Mouse (Mus musculus) urinary bladder, adult 2 months (tissue): ENCODE results near the gene Gjb4. TPM values are rescaled to one million over a fixed set of nuclear protein-coding genes. Genes with fewer than 3 reads are reported as not detected.

Source experiments
- DNase-seq: peaks from one replicate; pipeline ENCODE4 v3.0.0; 2022; ENCODE audit warnings: low spot score
- polyA plus RNA-seq: library from polyadenylated mRNA; depleted of rRNA; stranded (reverse); fragments of >200 nt; gene quantifications from 2 replicates; pipeline ENCODE4 v1.2.3, GENCODE M21; 2012; rRNA removed

Gjb4 gene
- polyA plus RNA-seq, 1 experiment, result 0.21 TPM

DNA sequence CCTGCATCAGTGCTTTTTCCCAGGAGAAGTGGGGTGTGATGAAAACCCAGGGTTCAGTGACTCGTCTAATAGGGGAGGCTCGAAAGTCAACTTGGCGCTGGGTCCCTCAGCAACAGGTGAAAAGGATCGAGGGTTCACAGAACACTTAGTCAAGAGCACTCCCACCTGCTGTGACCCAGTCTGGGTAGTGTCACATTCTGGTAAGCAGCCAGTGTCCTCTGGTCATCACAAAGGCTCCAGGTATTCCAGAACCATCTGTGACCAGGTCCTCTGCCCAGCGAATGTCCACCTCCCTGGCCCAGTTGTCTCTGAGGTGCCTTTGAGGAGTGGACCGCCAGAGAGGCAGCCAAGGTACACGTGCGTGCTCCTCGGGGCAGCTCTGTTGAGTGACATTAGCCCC, 42.3 kb downstream of the Gjb4 start:
- DNase-seq, result no peak

DNA sequence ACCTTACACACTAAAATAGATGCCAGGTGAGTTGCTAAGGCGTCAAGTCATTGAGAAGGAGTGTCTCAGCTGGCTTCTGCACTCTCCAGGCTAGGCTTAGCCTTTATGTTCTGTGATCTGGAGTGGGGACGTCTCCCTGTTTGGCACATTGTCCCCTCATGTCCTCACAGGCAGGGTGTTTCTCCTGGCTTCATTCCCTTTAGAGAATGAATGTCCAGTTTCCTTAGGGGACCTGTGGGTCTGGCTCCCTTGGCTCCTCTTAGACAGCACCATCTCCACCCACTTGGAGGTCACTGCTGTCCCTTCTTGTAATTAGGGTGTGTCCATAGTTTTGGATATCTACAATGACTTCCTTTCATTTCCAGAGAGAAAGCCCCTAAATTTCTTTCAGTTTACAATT, 47.0 kb downstream of the Gjb4 start:
- DNase-seq, result no peak

DNA sequence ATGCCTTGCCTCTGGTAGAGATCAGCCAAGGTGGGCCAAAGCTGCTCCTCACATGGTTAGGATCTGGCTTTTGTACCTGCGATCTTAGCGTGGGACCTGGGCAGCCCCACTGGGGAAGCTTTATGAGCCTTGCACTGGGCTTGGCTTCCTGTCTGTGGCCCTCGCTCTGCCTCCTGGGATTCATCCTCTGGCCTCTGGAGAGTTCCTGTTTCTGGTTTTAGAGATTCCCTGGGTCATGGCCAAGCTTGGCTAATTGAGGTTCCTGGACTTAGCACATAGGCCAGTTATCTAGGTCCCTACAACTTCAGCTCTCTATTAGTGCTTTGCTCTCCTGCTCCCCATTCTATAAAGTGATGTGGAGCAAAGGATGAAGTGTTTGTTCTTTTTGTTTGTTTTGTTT, 50.1 kb downstream of the Gjb4 start:
- DNase-seq, result no peak

Other genes starting within 250 kb of the Gjb4 start
- gene Tmem35b, start 230.4 kb downstream of the Gjb4 start, polyA plus RNA-seq, result 25.7 and 29.8 TPM in 2 replicates
- 0.16 and 0.18 TPM in 2 replicates for gene Dlgap3, start 184.9 kb downstream of the Gjb4 start, polyA plus RNA-seq
- gene Smim12, start 110.3 kb downstream of the Gjb4 start, polyA plus RNA-seq, result 49.8 and 54.0 TPM in 2 replicates
- 18.5 and 18.6 TPM in 2 replicates for gene Gja4, start 40.0 kb downstream of the Gjb4 start, polyA plus RNA-seq
- gene Gjb3, start 23.2 kb downstream of the Gjb4 start, polyA plus RNA-seq, result 10.3 and 13.2 TPM in 2 replicates
- gene Gjb5, start 4.1 kb upstream of the Gjb4 start, polyA plus RNA-seq, result 3.8 and 4.8 TPM in 2 replicates